ENCODE assay signal across 9 mouse cellular contexts in genomic region chr10:58604779-58605178, GRCm38 (mm10).
DNase-seq lines count a peak whose midpoint lies in the region; ATAC-seq and TF ChIP-seq lines count a peak whose summit lies in the region.
"Had no signal": no experiment of that assay in that cellular context is flagged by ENCODE, and none has a peak within 500 bp of the region (broad histone marks: within the 10 kb centered on the region; RNA-seq: fewer than 3 reads in every experiment).

No protein-coding gene starts in this region.

- H3K4me1 ChIP-seq in intestine, embryonic 14.5 days (replicated peaks; ENCODE audit: control insufficient read depth, insufficient read depth, low read length) = no peaks in the 10 kb centered on the region
- no peaks in the 10 kb centered on the region for H3K4me1 ChIP-seq in intestine, postnatal 0 days (replicated peaks; ENCODE audit: control insufficient read depth, insufficient read depth, low read length)
- H3K4me1 ChIP-seq: embryonic facial prominence, embryonic 13.5 days had no signal

- H3K9ac ChIP-seq in intestine, embryonic 14.5 days (ENCODE audit: low read length) = no peak overlapping the region
- no peak overlapping the region for H3K9ac ChIP-seq in intestine, postnatal 0 days (ENCODE audit: low read depth, low read length)
- H3K9ac ChIP-seq: embryonic facial prominence, embryonic 13.5 days had no signal

- H3K4me2 ChIP-seq in intestine, embryonic 14.5 days (ENCODE audit: low read length) = no peak overlapping the region
- no peak overlapping the region for H3K4me2 ChIP-seq in intestine, postnatal 0 days (replicated peaks; ENCODE audit: low read depth)
- H3K4me2 ChIP-seq: embryonic facial prominence, embryonic 13.5 days had no signal

- H3K4me3 ChIP-seq in intestine, embryonic 14.5 days (ENCODE audit: low read depth, low read length) = no peak overlapping the region
- no peak overlapping the region for H3K4me3 ChIP-seq in intestine, postnatal 0 days (ENCODE audit: low read depth, low read length)
- H3K4me3 ChIP-seq: embryonic facial prominence, embryonic 13.5 days had no signal

- no peak overlapping the region for H3K27ac ChIP-seq in intestine, embryonic 14.5 days (ENCODE audit: low read depth)
- no peak overlapping the region for H3K27ac ChIP-seq in intestine, postnatal 0 days (ENCODE audit: low read depth, low read length)
- H3K27ac ChIP-seq: embryonic facial prominence, embryonic 13.5 days had no signal

- WGBS in intestine, embryonic 14.5 days = 67% methylated on average over 2 of the region's 2 CpGs
- 64% methylated on average over 2 of the region's 2 CpGs for WGBS in intestine, postnatal 0 days

- H3K9me3 ChIP-seq in intestine, embryonic 14.5 days (ENCODE audit: control insufficient read depth, low read length) = no peaks in the 10 kb centered on the region
- H3K9me3 ChIP-seq in intestine, postnatal 0 days (ENCODE audit: control insufficient read depth) = no peaks in the 10 kb centered on the region
- H3K9me3 ChIP-seq: embryonic facial prominence, embryonic 13.5 days had no signal

- DNase-seq in intestine, embryonic 14.5 days (ENCODE audit: low spot score) = no peak
- peak; percentile 77 for DNase-seq in adrenal gland, postnatal 14 days
- peak; percentile 72 for DNase-seq in gastrocnemius, postnatal 10 days
- DNase-seq in kidney, adult 18-20 months = peak; percentile 91
- peak; percentile 86 for DNase-seq in lung, postnatal 10 days
- no peak for DNase-seq in B cell, adult 2 months
- no peak for DNase-seq in embryo, embryonic 10.5 days (ENCODE audit: low spot score)

- H3K36me3 ChIP-seq in intestine, embryonic 14.5 days (ENCODE audit: control insufficient read depth, insufficient read depth, low read length) = no peaks in the 10 kb centered on the region
- no peaks in the 10 kb centered on the region for H3K36me3 ChIP-seq in intestine, postnatal 0 days (ENCODE audit: control insufficient read depth, insufficient read depth)
- H3K36me3 ChIP-seq: embryonic facial prominence, embryonic 13.5 days had no signal

- no peaks in the 10 kb centered on the region for H3K27me3 ChIP-seq in intestine, embryonic 14.5 days (replicated peaks; ENCODE audit: control insufficient read depth, insufficient read depth, low read length)
- H3K27me3 ChIP-seq in intestine, postnatal 0 days (replicated peaks; ENCODE audit: control insufficient read depth, insufficient read depth, low read length) = no peaks in the 10 kb centered on the region
- H3K27me3 ChIP-seq: embryonic facial prominence, embryonic 13.5 days had no signal

- peak; percentile 50; the same call in 1 of the 2 replicates for ATAC-seq in intestine, embryonic 14.5 days (replicated peaks; ENCODE audit: low FRiP score, low TSS enrichment, low read depth)
- ATAC-seq in intestine, postnatal 0 days = no peak

- TF ChIP-seq CTCF in intestine, postnatal 0 days (IDR thresholded peaks at IDR 0.05; ENCODE audit: low read depth) = no peak

Comparison
In these comparisons a context has a peak if more than half of its experiments do, and no peak if none do; other contexts are left out.
1. DNase-seq: peak in adrenal gland, postnatal 14 days (single experiment), gastrocnemius, postnatal 10 days (single experiment), kidney, adult 18-20 months (single experiment) and lung, postnatal 10 days (single experiment); none in intestine, embryonic 14.5 days (single experiment), B cell, adult 2 months (0 of 2) and embryo, embryonic 10.5 days (single experiment).